Mouse (Mus musculus) forebrain, embryonic 11.5 days (tissue): ENCODE measurements around the gene Tctn3. TPM values are rescaled to one million over a fixed set of nuclear protein-coding genes. Genes with fewer than 3 reads are reported as not detected.
"Not testable (repeated sequence)": the region's sequence is repeated elsewhere in the genome, so short reads cannot be mapped to it uniquely, and the experiment has no call there.

ENCODE experiments used
- ATAC-seq: fragments of 200-750 bp; cut with Nextera tagmentation; replicated peaks from 2 replicates; pipeline ENCODE4 v1.8.0; 2017; ENCODE audit warnings: moderate TSS enrichment; ENCODE audit not compliant: low FRiP score
- DNase-seq: peaks from one replicate; pipeline ENCODE4 v3.0.0-alpha.2; 2017; ENCODE audit warnings: low spot score
- H3K27ac ChIP-seq: fragments of 300-500 bp; sonication (generic); 2 replicates; pipeline ENCODE4 v1.5.1; 2014; ENCODE audit warnings: low read depth, low read length
- H3K27me3 ChIP-seq: fragments of 300-500 bp; sonication (generic); 2 replicates; pipeline ENCODE4 v1.6.1; 2014; ENCODE audit warnings: mild to moderate bottlenecking, low read length, mixed read lengths; ENCODE audit not compliant: control insufficient read depth, insufficient read depth
- H3K36me3 ChIP-seq: fragments of 300-500 bp; sonication (generic); 2 replicates; pipeline ENCODE4 v1.6.1; 2014; ENCODE audit warnings: mild to moderate bottlenecking, low read length, moderate library complexity, mixed read lengths; ENCODE audit not compliant: control insufficient read depth, insufficient read depth
- H3K4me1 ChIP-seq: fragments of 300-500 bp; sonication (generic); replicated peaks from 2 replicates; pipeline ENCODE4 v1.6.1; 2014; ENCODE audit warnings: low read length, mixed read lengths; ENCODE audit not compliant: control insufficient read depth, insufficient read depth
- H3K4me2 ChIP-seq: fragments of 300-500 bp; sonication (generic); 2 replicates; pipeline ENCODE4 v1.6.1; 2014; ENCODE audit warnings: low read depth, mild to moderate bottlenecking, low read length, moderate library complexity, mixed read lengths; ENCODE audit not compliant: severe bottlenecking
- H3K4me3 ChIP-seq: fragments of 300-500 bp; sonication (generic); 2 replicates; pipeline ENCODE4 v1.5.1; 2014; ENCODE audit warnings: low read depth, low read length
- H3K9ac ChIP-seq: fragments of 300-500 bp; sonication (generic); 2 replicates; pipeline ENCODE4 v1.6.1; 2014; ENCODE audit warnings: low read length
- H3K9me3 ChIP-seq: fragments of 300-500 bp; sonication (generic); 2 replicates; pipeline ENCODE4 v1.6.1; 2016; ENCODE audit warnings: low read length, mixed read lengths; ENCODE audit not compliant: control insufficient read depth
- WGBS: fragments of 180-500 bp; shearing (Covaris S2); extraction: QIAGEN DNeasy Blood & Tissue Kit; methylation state at CpG from one replicate; pipeline ENCODE4 v1.1.7; 2014; 5-methylcytosine and 5-hydroxymethylcytosine counted together
- polyA plus RNA-seq: library from polyadenylated mRNA; unstranded; fragments of >200 nt; fragmentation: Nextera tagmentation; extraction: Ambion mirVana; gene quantifications from 2 replicates; pipeline ENCODE4 v1.2.1, GENCODE M21; 2014

Tctn3 gene
- polyA plus RNA-seq, 1 experiment from 2014 or later = 16.6 TPM

DNA sequence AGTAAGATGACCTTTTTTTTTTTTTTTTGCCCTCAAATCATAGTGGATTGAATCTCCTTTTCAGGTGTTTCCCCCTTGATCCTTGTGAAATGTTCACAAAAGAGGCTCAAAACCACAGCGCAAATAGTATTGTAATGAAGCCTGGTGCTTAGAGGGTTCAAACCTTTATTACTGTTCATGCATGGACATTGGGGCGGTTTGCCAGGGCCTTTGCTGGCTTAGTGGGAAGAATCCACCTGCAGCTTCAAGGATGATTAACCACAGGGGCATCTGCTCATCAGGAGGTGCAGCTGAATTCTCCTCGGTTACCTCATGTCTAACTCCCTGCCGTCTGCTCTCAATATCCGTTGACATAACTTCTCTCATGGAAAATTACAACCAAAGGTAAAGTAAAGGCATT lies 20.6 kb upstream of the Tctn3 start:
- Histone ChIP-seq H3K4me1 (no peaks in the 10 kb centered on the region), H3K4me2 (no peak overlapping the region), H3K9me3 (no peaks in the 10 kb centered on the region), H3K27ac (no peak overlapping the region), H3K36me3 (no peaks in the 10 kb centered on the region), H3K9ac (no peak overlapping the region), H3K4me3 (no peak overlapping the region), H3K27me3 (no peaks in the 10 kb centered on the region)
- 85% methylated on average over 5 of the region's 5 CpGs for WGBS
- no peak for ATAC-seq
- DNase-seq = no peak

GRCm38 (mm10) chr19:40632193-40632592 lies 20.2 kb upstream of the Tctn3 start:
- H3K27ac ChIP-seq = no peak overlapping the region
- H3K27me3 ChIP-seq = no peaks in the 10 kb centered on the region
- WGBS = 83% methylated on average over 3 of the region's 3 CpGs
- no peak overlapping the region for H3K4me2 ChIP-seq
- H3K4me1 ChIP-seq = no peaks in the 10 kb centered on the region
- no peaks in the 10 kb centered on the region for H3K36me3 ChIP-seq
- no peak overlapping the region for H3K9ac ChIP-seq
- no peaks in the 10 kb centered on the region for H3K9me3 ChIP-seq
- DNase-seq (no peak), ATAC-seq (no peak)
- H3K4me3 ChIP-seq = no peak overlapping the region

GRCm38 (mm10) chr19:40630606-40631005 lies 18.6 kb upstream of the Tctn3 start:
- H3K4me2 ChIP-seq = no peak overlapping the region
- 87% methylated on average over 7 of the region's 7 CpGs for WGBS
- H3K9ac ChIP-seq = no peak overlapping the region
- no peak for ATAC-seq
- H3K27me3 ChIP-seq = no peaks in the 10 kb centered on the region
- H3K4me3 ChIP-seq = no peak overlapping the region
- H3K36me3 ChIP-seq = no peaks in the 10 kb centered on the region
- H3K4me1 ChIP-seq = no peaks in the 10 kb centered on the region
- no peak overlapping the region for H3K27ac ChIP-seq
- no peaks in the 10 kb centered on the region for H3K9me3 ChIP-seq
- DNase-seq = no peak

DNA sequence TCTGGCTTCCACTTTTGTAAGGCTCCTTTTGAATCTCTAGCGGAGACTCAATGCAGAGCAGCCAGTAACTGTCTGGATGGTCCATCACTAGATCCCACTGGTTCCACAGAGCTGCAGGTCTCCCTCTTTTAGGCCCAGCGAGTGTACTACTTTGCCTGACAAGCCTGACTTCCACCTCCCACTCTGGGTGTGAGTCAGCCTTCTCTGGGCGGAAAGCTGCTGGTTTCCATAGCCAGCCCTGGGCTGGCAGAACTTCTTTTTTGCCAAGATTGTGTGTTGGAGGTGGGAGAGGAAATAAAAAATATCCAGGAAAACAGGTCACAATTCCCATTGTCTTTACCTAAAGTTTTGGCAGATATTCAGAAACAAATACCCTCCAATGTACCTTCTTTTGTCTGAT lies 18.1 kb upstream of the Tctn3 start:
- no peak overlapping the region for H3K4me3 ChIP-seq
- H3K27me3 ChIP-seq = no peaks in the 10 kb centered on the region
- H3K4me1 ChIP-seq = no peaks in the 10 kb centered on the region
- no peak overlapping the region for H3K27ac ChIP-seq
- H3K9me3 ChIP-seq = no peaks in the 10 kb centered on the region
- no peak for DNase-seq
- no peak for ATAC-seq
- no peak overlapping the region for H3K9ac ChIP-seq
- no peak overlapping the region for H3K4me2 ChIP-seq
- H3K36me3 ChIP-seq = no peaks in the 10 kb centered on the region
- WGBS = 82% methylated on average over 3 of the region's 3 CpGs

DNA sequence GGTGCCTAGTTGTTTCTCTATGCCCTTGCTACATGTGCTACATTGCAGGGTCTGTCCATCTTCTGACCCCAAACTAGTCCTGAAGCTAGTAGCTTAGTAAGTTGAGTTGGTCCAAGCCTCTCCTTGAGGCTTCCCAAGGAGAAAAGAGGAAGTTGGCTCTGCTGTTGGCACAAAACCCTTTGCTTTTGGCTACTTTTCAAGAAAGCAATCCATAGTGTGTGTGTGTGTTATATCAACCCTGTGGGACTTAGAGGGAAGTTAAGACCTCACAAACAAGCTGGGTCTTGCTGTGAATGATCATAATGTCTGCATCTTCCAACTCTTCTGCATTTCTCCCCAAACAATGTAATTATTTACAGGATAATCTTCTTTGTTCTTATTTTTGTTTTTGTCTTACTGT lies 16.9 kb upstream of the Tctn3 start:
- H3K36me3 ChIP-seq = no peaks in the 10 kb centered on the region
- H3K9me3 ChIP-seq = no peaks in the 10 kb centered on the region
- H3K4me3 ChIP-seq = no peak overlapping the region
- no peak overlapping the region for H3K9ac ChIP-seq
- no peak overlapping the region for H3K4me2 ChIP-seq
- no peaks in the 10 kb centered on the region for H3K27me3 ChIP-seq
- H3K4me1 ChIP-seq = no peaks in the 10 kb centered on the region
- no peak for DNase-seq
- no peak overlapping the region for H3K27ac ChIP-seq
- no peak for ATAC-seq

DNA sequence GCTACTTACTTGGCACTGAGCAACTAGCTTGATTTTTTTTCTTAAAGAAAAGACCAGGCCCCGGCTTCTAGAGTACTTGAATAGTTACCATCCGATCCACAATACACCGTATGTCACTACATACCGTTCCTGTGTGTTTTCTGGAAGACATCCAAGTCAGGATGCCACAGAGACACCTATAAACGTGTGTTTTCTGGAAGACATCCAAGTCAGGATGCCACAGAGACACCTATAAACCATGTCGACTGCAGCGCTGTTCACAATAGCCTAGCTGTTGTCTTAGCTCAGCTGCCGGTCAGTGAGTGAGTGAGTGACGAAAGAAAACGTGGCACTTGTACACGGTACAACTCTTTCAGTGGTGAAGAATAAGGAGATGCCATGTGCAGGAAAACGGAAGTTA lies 13.9 kb upstream of the Tctn3 start:
- WGBS = 82% methylated on average over 12 of the region's 12 CpGs
- no peaks in the 10 kb centered on the region for H3K4me1 ChIP-seq

DNA sequence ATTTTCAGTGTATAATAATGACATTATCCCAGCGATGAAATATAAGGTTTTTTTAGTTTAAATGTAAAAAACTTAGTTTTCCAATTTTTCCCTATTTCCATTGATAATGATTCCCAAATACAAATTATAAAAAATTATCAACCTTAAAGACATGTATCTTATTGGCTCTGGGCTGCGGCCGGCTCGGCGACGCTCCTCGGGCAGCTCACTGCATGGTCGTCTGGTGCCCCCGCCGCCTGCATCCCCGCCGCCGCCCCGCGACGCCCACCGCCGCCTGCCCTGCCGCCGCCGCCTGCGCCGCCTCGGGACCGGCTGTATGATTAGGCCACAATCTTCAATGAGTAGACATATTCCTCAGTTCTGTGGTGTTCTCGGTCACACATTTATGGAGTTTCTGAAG lies 9.6 kb upstream of the Tctn3 start:
- not testable (repeated sequence) for H3K9me3 ChIP-seq, ATAC-seq, H3K36me3 ChIP-seq, H3K27ac ChIP-seq, DNase-seq, H3K4me1 ChIP-seq, H3K4me3 ChIP-seq, H3K9ac ChIP-seq, H3K4me2 ChIP-seq, H3K27me3 ChIP-seq
- WGBS = 42% methylated on average over 11 of the region's 26 CpGs

More for the DNA sequence above, 13.9 kb upstream of the Tctn3 start:
- Histone ChIP-seq H3K4me3 (no peak overlapping the region), H3K36me3 (no peaks in the 10 kb centered on the region), H3K9ac (no peak overlapping the region), H3K9me3 (no peaks in the 10 kb centered on the region), H3K27ac (no peak overlapping the region), H3K27me3 (no peaks in the 10 kb centered on the region), H3K4me2 (no peak overlapping the region)
- no peak for ATAC-seq
- no peak for DNase-seq

DNA sequence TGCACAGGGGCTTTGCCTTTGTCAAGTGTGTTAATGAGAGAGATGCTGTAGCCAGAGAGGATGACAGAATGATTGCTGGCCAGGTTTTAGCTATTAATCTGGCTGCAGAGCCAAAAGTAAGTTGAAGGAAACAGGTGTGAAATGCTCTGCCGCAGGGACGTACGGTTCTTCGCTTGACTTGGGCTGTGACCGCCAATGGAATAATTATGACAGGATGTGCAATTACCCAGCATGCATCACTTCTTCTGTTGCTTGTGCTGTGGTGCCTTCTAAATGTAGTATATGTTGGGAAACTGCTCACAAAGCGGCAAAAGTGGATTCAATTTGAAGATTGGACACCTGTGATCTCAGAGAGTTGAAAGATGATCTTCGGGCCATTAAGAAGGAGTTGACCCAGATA lies 4.0 kb upstream of the Tctn3 start:
- no peak overlapping the region for H3K27ac ChIP-seq
- DNase-seq (no peak), ATAC-seq (no peak)
- H3K27me3 ChIP-seq = no peaks in the 10 kb centered on the region
- H3K4me1 ChIP-seq = peaks cover 5% of the 10 kb centered on the region
- no peak overlapping the region for H3K4me3 ChIP-seq
- 95% methylated on average over 7 of the region's 7 CpGs for WGBS
- H3K9ac ChIP-seq = no peak overlapping the region
- no peak overlapping the region for H3K4me2 ChIP-seq
- H3K9me3 ChIP-seq = no peaks in the 10 kb centered on the region
- H3K36me3 ChIP-seq = no peaks in the 10 kb centered on the region

DNA sequence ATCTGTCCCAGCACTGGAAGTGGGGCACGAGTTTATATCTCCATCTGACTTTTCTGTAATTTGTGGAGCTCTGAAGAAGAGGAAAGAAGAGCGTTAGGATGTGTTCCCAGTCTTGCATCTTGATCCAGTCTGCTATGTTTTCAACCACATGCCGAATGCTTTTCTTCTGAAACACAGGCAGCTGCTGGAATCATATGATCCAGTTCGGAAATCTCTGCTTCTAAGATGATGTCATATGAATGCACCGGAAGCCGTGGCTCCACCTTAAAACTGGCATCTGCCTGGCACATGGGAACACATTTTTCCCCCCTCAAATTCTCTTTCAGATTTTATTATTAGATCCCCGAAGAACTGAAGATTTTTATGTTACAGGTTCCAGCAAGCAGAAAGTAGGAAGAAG lies 2.8 kb upstream of the Tctn3 start:
- DNase-seq = no peak
- Histone ChIP-seq H3K4me3 (no peak overlapping the region), H3K36me3 (no peaks in the 10 kb centered on the region), H3K27ac (no peak overlapping the region), H3K4me1 (peaks cover 6% of the 10 kb centered on the region), H3K27me3 (no peaks in the 10 kb centered on the region), H3K9me3 (no peaks in the 10 kb centered on the region), H3K9ac (no peak overlapping the region), H3K4me2 (no peak overlapping the region)
- ATAC-seq = no peak
- 88% methylated on average over 7 of the region's 7 CpGs for WGBS
